Mouse (Mus musculus) kidney, adult 2 months (tissue): ENCODE data around the gene Dagla.

Source experiments
- CTCF ChIP-seq: fragments of 200-500 bp; conservative IDR thresholded peaks from 2 replicates; pipeline ENCODE4 v1.5.1; 2011; ENCODE audit warnings: low read depth, mild to moderate bottlenecking, control low read depth, low read length, moderate library complexity, mixed read lengths; ENCODE audit not compliant: insufficient read depth, insufficient read length
- POLR2A ChIP-seq: fragments of 200-500 bp; IDR thresholded peaks from one replicate; pipeline ENCODE4 v1.6.1; 2011; ENCODE audit warnings: low read depth, low read length, control low read depth

GRCm38 (mm10) chr19:10323860-10324259, 19.2 kb upstream of the Dagla start:
- TF ChIP-seq POLR2A, result no peak
- TF ChIP-seq CTCF, result no peak
